Mouse (Mus musculus): ENCODE results near the gene Macrod1. TPM values are rescaled to one million over a fixed set of nuclear protein-coding genes. Genes with fewer than 3 reads are reported as not detected.
A peak's percentile ranks its signal among the peaks of the same experiment; 100 is the strongest.

Macrod1 gene
- polyA plus RNA-seq, 1 experiment from 2014 or later, result 8.3 TPM

DNA sequence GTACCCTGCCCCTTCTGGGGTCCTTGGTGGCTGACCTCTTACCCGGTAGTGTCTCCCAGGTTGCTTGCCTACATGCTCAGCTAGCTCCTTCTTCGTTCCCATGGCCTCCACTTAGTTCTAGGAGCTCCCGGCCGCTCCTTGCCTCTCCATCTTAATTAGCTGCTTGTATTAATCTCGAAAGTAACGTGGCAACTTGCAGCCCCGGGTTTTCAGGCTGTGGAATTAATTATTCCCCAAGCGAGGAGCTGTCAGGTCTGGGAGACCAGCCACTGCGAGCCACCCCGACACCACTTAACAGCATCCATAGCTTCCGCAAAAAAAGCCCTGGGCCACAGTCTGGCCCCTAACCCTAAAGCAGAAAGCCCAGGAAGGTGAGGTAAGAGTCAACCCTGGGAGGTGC, 126.8 kb downstream of the Macrod1 start:
- 60% methylated on average over 11 of the region's 11 CpGs for WGBS
- H3K4me3 ChIP-seq (ENCODE audit: low read depth, low read length), result no peak overlapping the region
- H3K36me3 ChIP-seq (ENCODE audit: control insufficient read depth, insufficient read depth, low read length), result no peaks in the 10 kb centered on the region
- no peak overlapping the region for H3K9ac ChIP-seq (replicated peaks; ENCODE audit: low read depth, low read length)
- no peaks in the 10 kb centered on the region for H3K9me3 ChIP-seq (ENCODE audit: control insufficient read depth, low read depth, low read length)
- H3K4me1 ChIP-seq (ENCODE audit: control insufficient read depth, insufficient read depth, low read length), result peaks cover 33% of the 10 kb centered on the region
- ATAC-seq (ENCODE audit: insufficient number of reproducible peaks, insufficient read depth, low FRiP score, low read depth), result no peak
- no peaks in the 10 kb centered on the region for H3K27me3 ChIP-seq (ENCODE audit: control insufficient read depth, insufficient read depth, low read length)
- H3K27ac ChIP-seq (ENCODE audit: low read length), result no peak overlapping the region
- H3K4me2 ChIP-seq (replicated peaks; ENCODE audit: low read depth, low read length), result no peak overlapping the region

DNA sequence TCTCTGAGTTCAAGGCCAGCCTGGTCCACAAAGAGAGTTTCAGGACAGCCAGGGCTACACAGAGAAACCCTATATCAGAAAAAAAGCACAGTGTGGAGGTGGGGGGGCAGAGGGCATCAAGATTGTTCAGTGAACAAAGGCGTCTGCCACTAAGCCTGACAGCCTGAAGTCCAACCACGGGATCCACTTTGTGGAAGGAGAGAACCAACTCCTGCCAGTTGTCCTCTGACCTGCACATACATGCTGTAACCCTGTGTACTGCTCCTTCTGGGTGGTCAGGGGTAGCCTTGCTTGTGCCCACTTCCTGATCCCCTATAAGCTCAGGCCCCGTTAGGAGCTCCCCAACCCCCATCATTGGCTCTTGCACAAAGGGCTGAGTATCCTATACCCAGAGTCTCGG, 128.4 kb downstream of the Macrod1 start:
- Histone ChIP-seq H3K27me3 (ENCODE audit: control insufficient read depth, insufficient read depth, low read length) (no peaks in the 10 kb centered on the region), H3K4me2 (replicated peaks; ENCODE audit: low read depth, low read length) (no peak overlapping the region), H3K36me3 (ENCODE audit: control insufficient read depth, insufficient read depth, low read length) (no peaks in the 10 kb centered on the region), H3K4me3 (ENCODE audit: low read depth, low read length) (no peak overlapping the region), H3K9ac (replicated peaks; ENCODE audit: low read depth, low read length) (no peak overlapping the region), H3K27ac (ENCODE audit: low read length) (no peak overlapping the region), H3K4me1 (ENCODE audit: control insufficient read depth, insufficient read depth, low read length) (peaks cover 33% of the 10 kb centered on the region), H3K9me3 (ENCODE audit: control insufficient read depth, low read depth, low read length) (no peaks in the 10 kb centered on the region)
- no peak for ATAC-seq (ENCODE audit: insufficient number of reproducible peaks, insufficient read depth, low FRiP score, low read depth)
- WGBS, result 49% methylated on average over 4 of the region's 4 CpGs

DNA sequence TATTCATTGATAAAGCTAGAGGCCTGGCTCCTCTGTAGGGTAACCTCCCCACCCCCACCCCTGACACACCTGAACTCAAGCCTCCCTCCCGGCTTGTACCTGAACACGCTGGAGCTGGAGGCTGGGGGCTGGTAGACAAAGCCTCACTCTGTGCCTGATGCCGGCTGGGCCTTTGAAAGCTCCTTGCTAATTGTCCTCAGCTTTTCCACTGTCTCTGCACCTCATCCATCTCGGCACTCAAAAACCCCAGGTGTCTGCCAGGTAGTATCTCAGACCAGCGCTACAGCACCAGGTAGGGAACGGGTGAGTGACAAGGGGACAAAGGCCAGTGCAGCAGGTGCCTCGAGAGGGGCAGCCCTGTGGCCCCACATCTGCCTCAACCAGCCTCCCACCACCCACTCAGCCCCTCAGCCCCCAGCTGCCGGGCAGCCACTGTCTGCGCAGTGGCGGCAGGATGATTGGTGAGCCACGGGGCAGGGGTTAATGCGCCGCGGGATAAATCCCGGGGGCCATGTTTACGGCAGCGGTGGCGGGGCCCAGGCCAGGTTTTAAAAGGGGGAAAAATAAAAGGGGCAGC, 129.2 kb downstream of the Macrod1 start:
- no peaks in the 10 kb centered on the region for H3K9me3 ChIP-seq (ENCODE audit: control insufficient read depth, low read depth, low read length)
- no peak for ATAC-seq (ENCODE audit: insufficient number of reproducible peaks, insufficient read depth, low FRiP score, low read depth)
- H3K4me3 ChIP-seq (ENCODE audit: low read depth, low read length), result no peak overlapping the region
- WGBS, result 4% methylated on average over 18 of the region's 18 CpGs
- no peak overlapping the region for H3K27ac ChIP-seq (ENCODE audit: low read length)
- H3K27me3 ChIP-seq (ENCODE audit: control insufficient read depth, insufficient read depth, low read length), result no peaks in the 10 kb centered on the region
- no peaks in the 10 kb centered on the region for H3K36me3 ChIP-seq (ENCODE audit: control insufficient read depth, insufficient read depth, low read length)
- H3K4me1 ChIP-seq (ENCODE audit: control insufficient read depth, insufficient read depth, low read length), result peaks cover 34% of the 10 kb centered on the region
- H3K9ac ChIP-seq (replicated peaks; ENCODE audit: low read depth, low read length), result no peak overlapping the region
- H3K4me2 ChIP-seq (replicated peaks; ENCODE audit: low read depth, low read length), result 0 out of 2 replicates have a peak overlapping the region, but pooled peaks have one; percentile 12

DNA sequence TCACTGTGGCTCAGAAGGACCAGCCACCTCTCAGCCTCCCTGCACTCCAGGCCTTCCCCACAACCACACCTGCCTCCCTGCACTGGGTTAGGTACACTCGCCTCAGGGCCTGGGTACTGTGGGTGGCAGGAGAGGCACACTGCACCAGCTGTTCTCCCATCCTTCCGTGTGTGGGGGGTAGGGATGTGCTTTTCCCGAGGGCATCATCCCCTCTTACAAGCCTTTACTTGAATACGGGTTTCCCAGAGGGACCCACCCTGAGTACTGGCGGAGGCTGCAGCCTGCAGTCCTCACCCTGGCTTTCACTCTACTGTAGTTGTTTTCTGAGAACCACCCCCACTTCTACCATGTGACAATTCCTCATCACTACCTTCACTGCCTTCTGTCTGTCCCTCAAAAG, 130.5 kb downstream of the Macrod1 start:
- WGBS, result 58% methylated on average over 5 of the region's 5 CpGs
- no peak overlapping the region for H3K4me3 ChIP-seq (ENCODE audit: low read depth, low read length)
- H3K27me3 ChIP-seq (ENCODE audit: control insufficient read depth, insufficient read depth, low read length), result no peaks in the 10 kb centered on the region
- H3K9me3 ChIP-seq (ENCODE audit: control insufficient read depth, low read depth, low read length), result no peaks in the 10 kb centered on the region
- H3K4me2 ChIP-seq (replicated peaks; ENCODE audit: low read depth, low read length), result no peak overlapping the region
- H3K36me3 ChIP-seq (ENCODE audit: control insufficient read depth, insufficient read depth, low read length), result no peaks in the 10 kb centered on the region
- H3K27ac ChIP-seq (ENCODE audit: low read length), result no peak overlapping the region
- ATAC-seq (ENCODE audit: insufficient number of reproducible peaks, insufficient read depth, low FRiP score, low read depth), result no peak
- H3K4me1 ChIP-seq (ENCODE audit: control insufficient read depth, insufficient read depth, low read length), result peaks cover 34% of the 10 kb centered on the region
- H3K9ac ChIP-seq (replicated peaks; ENCODE audit: low read depth, low read length), result no peak overlapping the region

DNA sequence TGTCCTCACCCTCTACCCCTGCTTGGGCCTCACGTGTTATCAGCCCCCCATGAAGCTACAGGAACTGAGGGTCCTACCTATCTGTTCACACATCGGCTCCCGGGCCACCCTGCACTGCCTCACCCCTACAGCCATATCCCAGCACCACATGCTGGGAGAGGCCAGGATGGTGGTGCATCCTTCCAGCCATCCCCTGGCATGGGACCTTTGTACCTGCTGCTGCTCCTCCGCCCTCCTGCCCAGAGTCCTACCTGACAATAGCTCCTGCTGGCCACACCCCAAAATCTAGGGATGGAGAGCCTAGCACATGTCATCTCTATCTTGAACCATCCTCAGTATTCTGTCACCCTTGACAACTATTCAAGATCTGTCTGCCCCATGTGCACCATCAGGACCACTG, 132.4 kb downstream of the Macrod1 start:
- Histone ChIP-seq H3K4me3 (ENCODE audit: low read depth, low read length) (no peak overlapping the region), H3K9me3 (ENCODE audit: control insufficient read depth, low read depth, low read length) (no peaks in the 10 kb centered on the region), H3K9ac (replicated peaks; ENCODE audit: low read depth, low read length) (no peak overlapping the region), H3K36me3 (ENCODE audit: control insufficient read depth, insufficient read depth, low read length) (no peaks in the 10 kb centered on the region), H3K27me3 (ENCODE audit: control insufficient read depth, insufficient read depth, low read length) (no peaks in the 10 kb centered on the region), H3K27ac (ENCODE audit: low read length) (no peak overlapping the region), H3K4me1 (ENCODE audit: control insufficient read depth, insufficient read depth, low read length) (peaks cover 29% of the 10 kb centered on the region), H3K4me2 (replicated peaks; ENCODE audit: low read depth, low read length) (no peak overlapping the region)
- 69% methylated on average over 4 of the region's 4 CpGs for WGBS
- ATAC-seq (ENCODE audit: insufficient number of reproducible peaks, insufficient read depth, low FRiP score, low read depth), result no peak

DNA sequence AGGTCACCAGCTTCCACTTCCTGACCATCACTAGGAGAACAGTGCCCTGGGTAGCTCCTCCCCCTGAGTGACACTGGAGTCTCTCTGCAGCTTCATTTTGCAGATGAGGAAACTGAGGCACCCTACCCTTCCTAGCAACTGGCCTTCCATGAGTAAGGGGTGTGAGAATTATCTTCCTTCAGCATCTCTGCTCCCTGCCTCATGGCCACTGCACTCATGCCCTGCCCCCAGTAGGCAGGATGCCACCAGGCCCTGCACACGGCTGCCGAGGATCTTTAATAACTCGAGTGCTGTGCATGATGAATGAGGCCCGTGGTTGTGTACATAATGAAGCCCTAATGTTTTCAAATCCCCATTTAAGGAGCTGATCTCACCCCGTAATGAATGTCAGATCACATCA, 134.4 kb downstream of the Macrod1 start:
- Histone ChIP-seq H3K27me3 (ENCODE audit: control insufficient read depth, insufficient read depth, low read length) (no peaks in the 10 kb centered on the region), H3K4me3 (ENCODE audit: low read depth, low read length) (no peak overlapping the region), H3K9ac (replicated peaks; ENCODE audit: low read depth, low read length) (no peak overlapping the region), H3K36me3 (ENCODE audit: control insufficient read depth, insufficient read depth, low read length) (no peaks in the 10 kb centered on the region), H3K4me1 (ENCODE audit: control insufficient read depth, insufficient read depth, low read length) (peaks cover 19% of the 10 kb centered on the region), H3K4me2 (replicated peaks; ENCODE audit: low read depth, low read length) (no peak overlapping the region), H3K27ac (ENCODE audit: low read length) (no peak overlapping the region), H3K9me3 (ENCODE audit: control insufficient read depth, low read depth, low read length) (no peaks in the 10 kb centered on the region)
- ATAC-seq (ENCODE audit: insufficient number of reproducible peaks, insufficient read depth, low FRiP score, low read depth), result no peak
- 20% methylated on average over 5 of the region's 5 CpGs for WGBS

DNA sequence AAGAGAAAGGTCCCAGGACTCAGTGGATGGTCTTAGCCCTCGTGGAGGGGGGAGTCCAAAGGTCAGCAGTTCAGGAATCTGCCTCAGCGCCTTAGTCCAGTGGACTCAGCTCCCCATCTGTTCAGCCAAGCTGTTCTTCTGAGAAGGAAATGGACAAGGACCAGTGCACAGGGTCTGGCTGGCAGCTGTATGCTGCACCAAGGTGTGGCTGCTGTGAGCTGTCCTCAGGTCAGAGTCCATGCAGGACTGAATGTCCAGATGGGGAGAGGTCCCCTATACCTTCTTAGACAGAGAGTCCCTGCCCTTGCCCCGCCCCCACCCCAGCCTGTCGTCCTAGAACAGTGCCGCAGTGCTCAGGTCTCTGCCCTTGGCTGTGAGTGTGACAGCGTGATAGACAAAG, 135.0 kb downstream of the Macrod1 start:
- WGBS, result 42% methylated on average over 6 of the region's 6 CpGs
- Histone ChIP-seq H3K4me1 (ENCODE audit: control insufficient read depth, insufficient read depth, low read length) (peaks cover 16% of the 10 kb centered on the region), H3K4me3 (ENCODE audit: low read depth, low read length) (no peak overlapping the region), H3K36me3 (ENCODE audit: control insufficient read depth, insufficient read depth, low read length) (no peaks in the 10 kb centered on the region), H3K27me3 (ENCODE audit: control insufficient read depth, insufficient read depth, low read length) (no peaks in the 10 kb centered on the region), H3K4me2 (replicated peaks; ENCODE audit: low read depth, low read length) (no peak overlapping the region), H3K27ac (ENCODE audit: low read length) (no peak overlapping the region), H3K9me3 (ENCODE audit: control insufficient read depth, low read depth, low read length) (no peaks in the 10 kb centered on the region), H3K9ac (replicated peaks; ENCODE audit: low read depth, low read length) (no peak overlapping the region)
- no peak for ATAC-seq (ENCODE audit: insufficient number of reproducible peaks, insufficient read depth, low FRiP score, low read depth)

DNA sequence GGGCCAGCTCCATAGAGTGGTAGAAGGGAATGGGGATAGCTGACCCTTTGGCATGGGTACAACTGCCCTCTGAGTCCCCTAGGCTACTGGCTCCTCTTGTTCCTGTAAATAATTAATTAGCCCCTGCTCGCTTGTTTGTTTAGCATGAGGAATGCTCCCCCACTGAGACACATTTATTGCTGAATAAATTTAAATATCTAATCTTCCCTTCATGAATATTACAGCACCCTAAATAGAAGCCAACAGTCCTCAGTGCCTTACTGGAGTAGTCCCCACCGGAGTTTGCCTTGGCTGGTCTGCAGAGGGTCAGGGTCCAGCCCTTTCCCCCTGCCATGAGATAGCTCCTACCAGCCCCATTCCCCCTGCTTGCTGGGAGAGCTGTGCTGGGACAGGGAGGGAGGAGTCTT, 136.0 kb downstream of the Macrod1 start:
- no peak overlapping the region for H3K4me2 ChIP-seq (replicated peaks; ENCODE audit: low read depth, low read length)
- H3K4me1 ChIP-seq (ENCODE audit: control insufficient read depth, insufficient read depth, low read length), result peaks cover 20% of the 10 kb centered on the region; the same call in 1 of the 2 replicates
- H3K9ac ChIP-seq (replicated peaks; ENCODE audit: low read depth, low read length), result no peak overlapping the region
- no peaks in the 10 kb centered on the region for H3K27me3 ChIP-seq (ENCODE audit: control insufficient read depth, insufficient read depth, low read length)
- peaks cover 3% of the 10 kb centered on the region; the same call in 1 of the 2 replicates for H3K36me3 ChIP-seq (ENCODE audit: control insufficient read depth, insufficient read depth, low read length)
- H3K4me3 ChIP-seq (ENCODE audit: low read depth, low read length), result no peak overlapping the region
- no peaks in the 10 kb centered on the region for H3K9me3 ChIP-seq (ENCODE audit: control insufficient read depth, low read depth, low read length)
- 65% methylated on average over 2 of the region's 2 CpGs for WGBS
- no peak overlapping the region for H3K27ac ChIP-seq (ENCODE audit: low read length)
- no peak for ATAC-seq (ENCODE audit: insufficient number of reproducible peaks, insufficient read depth, low FRiP score, low read depth)
